Mouse (Mus musculus) stomach, postnatal 0 days (tissue): Measurements from ENCODE around the gene Dchs1.

ENCODE experiments used
- CTCF ChIP-seq: IDR thresholded peaks from 2 replicates; pipeline ENCODE4 v1.5.1; 2016; ENCODE audit warnings: antibody characterized with exemption, low read depth, mild to moderate bottlenecking, moderate library complexity
- EP300 ChIP-seq: optimal IDR thresholded peaks from 2 replicates; pipeline ENCODE3; 2016; ENCODE audit warnings: antibody characterized with exemption

GRCm38 (mm10) chr7:105787285-105788140 is at the start of gene Dchs1:
- no peak for TF ChIP-seq EP300
- no peak; the same call in 1 of the 2 replicates for TF ChIP-seq CTCF
